Mouse (Mus musculus): ENCODE measurements at regions not wholly inside any gene's neighbourhood (a gene's known extent, or its start where the extent isn't known, plus 50 kb on each side); places are given as distances from the start of the nearest gene placed in this dataset.
A peak's percentile ranks its signal among the peaks of the same experiment; 100 is the strongest.

DNA sequence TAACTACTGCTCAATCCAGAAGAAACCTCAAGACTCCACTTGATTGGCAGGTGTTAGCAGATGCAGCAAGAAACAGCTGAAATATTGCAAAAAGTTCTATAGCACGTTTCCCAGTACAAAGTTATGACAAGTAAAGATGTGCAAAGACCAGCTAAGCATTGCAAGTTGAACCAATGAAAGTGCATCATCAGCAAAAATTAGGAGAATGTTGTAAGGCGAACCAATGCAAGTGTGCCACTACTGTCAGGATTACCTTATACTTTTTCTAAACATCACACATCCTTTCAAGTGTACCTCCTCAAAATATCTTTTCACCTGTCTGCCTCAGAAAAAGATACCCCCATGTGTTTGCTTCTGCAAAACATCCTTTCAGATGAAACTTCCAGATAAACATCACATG is 244.7 kb downstream of the Slco6d1 start:
- no peak for DNase-seq (ENCODE audit: low read depth, low spot score)

DNA sequence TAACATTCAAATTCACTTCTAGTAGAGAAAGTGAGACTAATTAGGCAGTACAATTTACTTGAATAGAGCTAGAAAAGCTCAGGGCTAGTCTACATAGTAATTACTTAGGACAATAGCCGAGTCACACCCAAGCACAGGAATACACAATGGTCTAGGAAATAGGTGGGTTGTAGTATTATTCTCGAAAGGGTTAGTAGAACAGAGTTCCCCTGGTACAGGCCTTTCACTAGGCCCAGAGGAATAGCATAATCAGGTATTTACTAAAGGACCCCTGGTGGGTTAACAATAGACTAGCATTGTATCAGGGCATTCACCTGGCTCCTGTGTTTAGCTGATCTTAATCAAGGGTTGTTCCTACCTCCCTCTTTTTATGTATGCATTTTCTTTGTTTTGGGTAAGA is 246.5 kb downstream of the Slco6d1 start:
- peak; percentile 92 for DNase-seq (ENCODE audit: low read depth, low spot score)

DNA sequence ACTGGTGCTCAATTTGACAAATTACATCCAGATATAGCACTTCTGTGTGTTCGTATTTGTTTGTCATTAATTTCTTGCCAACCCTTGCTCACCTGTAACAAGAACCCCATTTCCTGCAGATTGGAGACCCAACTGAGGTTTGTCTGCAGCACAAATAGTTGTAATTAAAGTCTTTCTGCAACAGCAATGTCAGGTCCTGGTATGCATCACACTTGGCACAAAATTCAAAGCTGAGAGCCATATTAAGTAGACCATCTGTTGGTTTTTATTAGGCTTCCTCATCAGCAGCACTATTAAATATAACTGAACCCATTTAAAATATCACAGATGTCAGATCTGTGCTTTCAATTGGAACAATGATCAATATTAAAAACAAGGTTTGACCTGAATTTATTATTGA is 247.0 kb downstream of the Slco6d1 start:
- DNase-seq (ENCODE audit: low read depth, low spot score): no peak

DNA sequence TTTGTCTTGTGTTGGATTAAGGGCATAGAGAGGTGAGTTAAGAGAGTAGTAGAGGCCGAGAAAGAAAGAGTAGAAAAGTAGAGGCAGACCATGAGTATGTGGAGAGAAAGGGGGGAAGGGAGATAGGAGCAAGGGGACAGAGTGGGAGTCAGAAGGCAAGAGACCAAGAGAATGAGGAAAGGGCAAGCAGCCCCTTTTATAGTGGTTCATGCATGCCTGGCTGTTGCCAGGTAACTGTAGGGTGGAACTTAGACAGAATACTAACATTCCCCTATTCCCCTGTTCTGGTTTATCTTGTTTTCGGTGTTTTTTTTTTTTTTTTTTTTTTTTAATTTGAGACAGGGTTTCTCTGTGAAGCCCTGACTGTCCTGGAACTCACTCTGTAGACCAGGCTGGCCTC is 247.7 kb downstream of the Slco6d1 start:
- peak; percentile 69 for DNase-seq (ENCODE audit: low read depth, low spot score)

DNA sequence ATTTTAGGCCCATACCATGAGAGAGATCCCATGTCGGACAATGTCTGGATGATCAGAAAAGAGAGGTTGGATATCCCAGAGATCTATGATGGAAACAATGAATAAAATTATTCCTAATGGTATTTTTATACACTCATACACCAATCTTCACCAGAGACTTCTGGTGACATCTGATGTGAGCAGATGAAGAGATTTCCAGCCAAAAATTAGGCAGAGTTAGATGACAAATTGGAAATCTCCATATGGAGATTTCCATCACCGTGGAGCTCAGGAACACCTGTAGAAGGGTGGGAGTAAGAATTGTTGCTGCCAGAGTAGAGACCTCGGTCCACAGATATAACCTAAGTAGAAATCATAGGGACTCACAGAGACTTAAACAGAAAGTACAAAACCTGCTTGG is 257.8 kb downstream of the Slco6d1 start:
- DNase-seq (ENCODE audit: low read depth, low spot score): no peak

DNA sequence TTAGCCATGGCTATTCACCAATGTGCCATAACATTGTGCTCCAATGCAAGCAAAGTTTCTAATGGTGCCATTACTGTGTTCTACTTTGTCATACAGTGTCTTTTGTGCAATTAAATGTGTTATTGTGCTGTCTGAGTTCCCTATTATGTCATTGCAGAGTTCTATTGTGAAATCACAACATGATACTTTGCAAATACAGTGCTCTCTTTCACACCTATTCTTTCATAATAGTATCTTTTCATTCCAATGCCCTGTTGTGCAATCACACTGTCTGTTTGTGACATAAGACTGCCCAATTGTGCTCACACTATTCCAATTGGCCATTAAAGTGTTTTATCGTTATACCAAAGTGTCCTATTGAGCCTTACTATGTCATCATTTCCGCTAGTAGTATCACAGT is 292.9 kb downstream of the Slco6d1 start:
- no peak for DNase-seq (ENCODE audit: low read depth, low spot score)

DNA sequence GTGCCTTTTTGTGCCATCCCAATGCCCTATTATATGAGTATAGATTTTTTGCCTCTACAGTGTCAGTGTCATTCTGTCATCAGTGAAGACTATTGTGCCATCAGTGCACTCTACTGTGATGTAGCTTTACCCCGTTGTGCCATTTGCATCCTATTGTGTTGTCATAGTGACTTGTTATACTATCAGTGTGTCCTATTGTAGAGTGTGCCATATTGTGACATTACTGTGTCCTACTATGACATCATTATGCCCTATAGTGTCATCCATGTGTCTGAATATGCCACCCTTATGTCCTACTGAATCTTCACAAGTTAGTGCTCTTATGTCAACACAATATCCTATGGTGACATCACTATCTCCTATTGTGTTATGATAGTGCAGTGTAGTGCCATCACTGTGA is 293.4 kb downstream of the Slco6d1 start:
- DNase-seq (ENCODE audit: low read depth, low spot score): no peak

DNA sequence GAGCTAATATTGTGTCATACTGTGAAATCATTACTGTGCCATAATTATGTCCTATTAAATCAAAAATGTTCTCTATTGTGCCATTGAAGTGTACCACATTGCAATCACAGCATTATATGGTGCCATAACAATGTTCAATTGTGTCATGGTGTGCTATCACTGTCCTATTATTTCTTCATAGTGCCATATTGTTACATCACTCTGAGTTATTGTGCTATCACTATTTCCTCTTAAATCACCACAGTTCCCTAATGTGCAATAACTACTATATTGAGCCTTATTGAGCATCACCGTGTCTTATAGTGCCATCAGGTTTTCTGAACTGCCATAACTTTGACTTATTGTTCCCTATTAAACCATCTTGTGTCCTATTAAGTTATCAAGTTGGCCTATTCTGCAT is 299.7 kb downstream of the Slco6d1 start:
- DNase-seq (ENCODE audit: low read depth, low spot score): no peak

DNA sequence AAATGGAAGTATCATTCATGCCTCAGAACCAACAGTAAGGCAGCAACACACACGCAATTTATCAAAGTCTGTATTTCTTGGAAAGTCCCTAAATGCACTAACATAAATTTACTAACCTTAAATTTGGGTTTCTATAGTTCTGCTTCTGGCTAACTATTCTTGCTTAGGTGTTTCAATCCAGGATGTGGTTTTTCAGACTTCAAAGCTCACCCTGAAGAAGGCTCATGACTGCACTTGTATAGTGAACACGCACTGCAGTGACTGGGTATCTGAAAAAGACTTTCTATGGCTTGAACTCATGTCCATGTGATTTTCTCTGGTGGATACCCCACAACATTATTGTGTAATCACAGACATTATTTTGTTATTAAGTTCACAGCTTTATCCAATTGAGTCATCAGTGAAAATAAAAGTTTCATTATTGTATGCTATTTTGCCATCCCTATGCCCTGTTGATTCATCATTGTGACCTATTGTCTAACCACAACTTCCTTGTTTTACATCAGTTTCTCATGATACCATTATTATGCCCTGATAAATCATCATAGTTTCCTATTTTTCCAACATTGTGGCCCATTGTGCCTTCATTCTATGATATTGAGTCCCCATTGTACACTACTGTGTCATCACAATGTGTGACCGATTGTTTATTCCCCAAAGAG is 306.6 kb downstream of the Slco6d1 start:
- DNase-seq (ENCODE audit: low read depth, low spot score): no peak

DNA sequence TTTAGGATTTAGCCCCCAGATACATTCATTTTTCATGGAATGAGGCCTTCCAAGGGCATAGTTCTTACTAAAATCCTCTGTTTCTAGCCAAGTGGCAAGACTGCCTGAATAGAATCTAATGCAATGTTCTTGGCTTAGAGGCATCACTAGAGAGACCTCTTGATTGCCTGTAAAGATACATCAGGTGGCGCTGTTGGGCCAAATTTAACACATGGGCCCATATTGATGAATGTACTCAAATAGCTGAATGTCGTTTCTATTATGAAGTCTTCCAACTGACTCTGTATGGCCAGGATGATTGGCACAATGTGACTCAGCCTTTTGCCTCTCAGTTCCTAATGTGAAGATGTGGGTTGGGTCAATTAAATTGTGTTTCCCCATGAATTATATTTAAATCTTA is 328.0 kb downstream of the Slco6d1 start:
- DNase-seq (ENCODE audit: low read depth, low spot score): peak; percentile 48

DNA sequence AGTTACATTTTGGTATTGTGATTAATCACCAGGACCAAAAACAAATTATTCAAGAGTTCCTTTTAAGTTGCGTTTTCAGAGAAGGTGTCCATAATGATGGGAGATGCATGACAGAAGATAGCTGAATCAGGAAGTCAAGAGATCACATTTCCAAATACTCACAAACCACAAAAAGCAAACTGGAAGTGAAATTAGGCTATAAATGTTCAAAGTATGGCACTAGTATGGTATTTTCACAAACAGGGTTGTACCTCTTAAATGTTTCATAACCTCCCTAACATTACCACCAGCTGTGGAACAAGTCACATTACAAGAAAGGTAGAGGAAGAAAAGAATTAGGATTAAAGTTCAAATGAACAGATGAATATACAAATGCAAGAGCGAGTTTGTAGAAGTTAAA is 367.6 kb downstream of the Slco6d1 start:
- no peak for DNase-seq (ENCODE audit: low read depth, low spot score)

DNA sequence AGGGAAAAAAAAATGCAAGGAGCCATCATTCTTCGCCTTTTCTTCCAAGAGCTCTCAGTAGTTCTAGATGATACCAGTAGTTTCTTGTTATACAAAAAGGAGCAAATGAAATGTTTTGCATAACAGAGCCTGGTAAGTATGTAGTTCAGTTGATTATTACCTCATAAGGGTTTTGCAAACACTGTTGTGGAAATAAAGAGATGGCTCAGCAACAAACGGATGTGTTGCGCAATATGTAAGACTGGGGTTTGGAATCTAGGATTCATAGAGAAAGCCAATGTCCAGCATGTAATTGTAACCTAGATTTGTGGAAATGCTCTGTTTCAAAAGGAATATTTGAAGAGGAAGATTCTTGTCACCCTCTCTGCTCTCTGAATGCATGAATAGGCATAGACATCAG is 372.4 kb downstream of the Slco6d1 start:
- DNase-seq (ENCODE audit: low read depth, low spot score): no peak

DNA sequence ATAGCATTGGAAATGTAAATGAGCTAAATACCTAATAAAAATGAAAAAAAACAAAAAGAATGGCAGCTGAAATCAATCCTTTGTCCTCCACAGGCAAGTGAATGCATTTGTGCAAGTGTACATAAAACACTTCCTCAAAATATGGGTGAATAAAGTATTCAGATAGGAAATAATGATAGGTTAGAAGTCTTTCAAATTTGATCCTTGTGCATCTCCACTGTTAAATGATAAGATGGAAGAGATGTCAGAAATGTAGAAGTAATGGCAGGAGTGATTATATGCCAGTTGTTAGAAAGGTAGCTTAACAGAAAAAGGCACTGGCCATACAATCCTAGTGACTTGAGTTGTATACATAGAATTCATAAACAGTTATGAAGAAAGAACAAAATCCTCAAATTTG is 391.6 kb downstream of the Slco6d1 start:
- no peak for DNase-seq (ENCODE audit: low read depth, low spot score)

DNA sequence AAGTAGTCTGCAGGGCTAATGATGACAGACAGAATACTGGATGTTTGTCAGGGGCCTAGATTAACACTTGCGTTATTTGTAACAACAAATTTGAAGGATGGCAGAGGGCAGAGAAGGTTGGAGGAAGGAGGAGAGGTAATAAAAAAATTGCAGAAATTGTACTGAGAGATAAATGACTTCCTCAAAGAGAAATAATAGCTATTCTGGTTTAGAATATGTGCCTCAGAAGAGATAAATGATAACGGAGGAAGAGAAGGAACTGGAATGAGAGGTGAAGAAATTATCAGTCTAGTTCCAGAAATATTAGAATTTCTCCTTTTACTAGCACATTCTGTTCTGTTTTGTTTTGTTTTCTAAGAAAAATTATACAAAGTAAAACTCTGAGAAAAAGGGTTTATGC is 393.1 kb downstream of the Slco6d1 start:
- DNase-seq (ENCODE audit: low read depth, low spot score): no peak

DNA sequence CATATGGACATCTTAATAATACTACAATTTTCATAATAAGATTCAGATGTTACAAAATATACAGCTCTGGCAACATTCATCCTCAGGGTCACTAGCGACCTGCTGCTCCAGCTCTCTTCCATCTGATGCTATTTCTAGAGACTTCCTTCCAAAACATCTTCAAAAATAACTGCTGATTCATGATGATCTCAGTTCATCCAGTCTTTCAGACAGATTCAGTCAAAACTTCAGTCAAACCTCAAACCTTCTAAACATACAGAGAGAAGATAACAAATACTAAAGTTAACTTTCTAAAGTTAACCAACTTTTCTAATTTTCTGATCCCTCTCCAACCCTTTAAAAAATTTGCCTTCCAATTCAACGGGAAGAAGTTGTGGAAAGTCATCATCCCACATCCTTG is 397.2 kb downstream of the Slco6d1 start:
- DNase-seq (ENCODE audit: low read depth, low spot score): no peak

DNA sequence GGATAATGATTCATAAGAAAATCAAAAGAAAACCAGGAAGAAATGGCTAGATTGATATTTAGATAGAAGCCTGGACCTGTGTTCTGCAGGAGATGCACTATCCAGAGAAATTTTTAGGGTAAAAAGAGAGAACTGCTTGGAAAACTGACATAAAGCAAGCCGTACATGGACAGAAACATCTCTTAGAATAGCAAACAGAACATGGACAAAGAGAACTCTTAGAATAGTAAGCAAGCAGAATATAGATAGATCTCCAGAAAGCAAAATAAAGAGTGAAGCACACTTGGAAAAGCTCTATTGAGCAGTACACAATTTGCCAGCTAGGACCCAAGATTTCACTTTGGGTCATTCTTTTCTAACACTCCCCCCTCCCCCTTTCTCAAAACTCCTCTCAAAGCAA is 439.3 kb downstream of the Slco6d1 start:
- no peak for DNase-seq (ENCODE audit: low read depth, low spot score)

DNA sequence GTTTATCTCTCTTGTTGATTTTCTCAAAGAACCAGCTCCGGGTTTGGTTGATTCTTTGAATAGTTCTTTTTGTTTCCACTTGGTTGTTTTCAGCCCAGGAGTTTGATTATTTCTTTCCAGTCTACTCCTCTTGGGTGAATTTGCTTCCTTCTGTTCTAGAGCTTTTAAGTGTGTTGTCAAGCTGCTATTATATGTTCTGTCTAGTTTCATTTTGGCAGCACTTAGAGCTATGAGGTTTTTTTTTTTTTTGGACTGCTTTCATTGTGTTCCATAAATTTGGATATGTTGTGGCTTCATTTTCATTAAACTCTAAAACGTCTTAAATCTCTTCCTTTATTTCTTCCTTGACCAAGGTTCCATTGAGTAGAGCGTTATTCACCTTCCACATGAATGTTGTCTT is 485.3 kb downstream of the Slco6d1 start:
- no peak for DNase-seq (ENCODE audit: low read depth, low spot score)

DNA sequence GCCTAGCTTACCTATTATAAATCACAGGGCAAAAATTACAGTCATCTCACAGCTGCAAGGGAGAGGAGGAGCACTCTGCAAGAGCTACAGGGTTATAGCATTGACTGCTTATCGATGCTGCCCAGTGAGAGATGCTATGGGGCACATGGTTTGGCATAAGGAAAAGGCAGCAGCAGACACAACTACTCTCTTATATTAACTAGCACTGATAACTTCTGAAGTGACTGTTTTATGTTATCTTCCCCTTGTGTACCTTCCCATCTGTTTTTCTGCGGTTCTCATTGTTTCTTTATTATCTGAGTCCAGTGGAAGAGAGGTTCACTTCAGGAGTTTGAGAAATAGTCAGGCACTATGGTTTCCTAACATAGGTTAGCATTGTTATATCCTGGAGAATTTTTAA is 502.1 kb downstream of the Slco6d1 start:
- DNase-seq (ENCODE audit: low read depth, low spot score): no peak

DNA sequence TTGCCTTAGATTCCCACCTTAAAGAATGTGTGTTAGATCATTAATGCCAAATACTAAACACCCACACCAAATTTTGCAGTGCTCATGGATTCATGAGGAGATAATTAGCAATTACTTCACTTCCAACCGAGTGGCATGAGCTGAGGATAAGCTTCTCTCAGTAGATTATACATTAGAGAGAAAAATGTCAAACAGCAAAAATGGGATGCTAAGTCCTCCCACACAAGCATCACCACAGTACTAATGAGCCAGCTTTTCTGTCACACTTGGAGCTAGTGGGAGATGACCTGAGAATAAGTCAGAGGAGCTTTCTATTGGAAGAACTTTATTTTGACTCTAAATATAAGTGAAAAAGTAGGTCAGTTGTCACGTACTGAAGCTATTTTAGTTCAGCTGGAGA is 504.0 kb downstream of the Slco6d1 start:
- DNase-seq (ENCODE audit: low read depth, low spot score): no peak

DNA sequence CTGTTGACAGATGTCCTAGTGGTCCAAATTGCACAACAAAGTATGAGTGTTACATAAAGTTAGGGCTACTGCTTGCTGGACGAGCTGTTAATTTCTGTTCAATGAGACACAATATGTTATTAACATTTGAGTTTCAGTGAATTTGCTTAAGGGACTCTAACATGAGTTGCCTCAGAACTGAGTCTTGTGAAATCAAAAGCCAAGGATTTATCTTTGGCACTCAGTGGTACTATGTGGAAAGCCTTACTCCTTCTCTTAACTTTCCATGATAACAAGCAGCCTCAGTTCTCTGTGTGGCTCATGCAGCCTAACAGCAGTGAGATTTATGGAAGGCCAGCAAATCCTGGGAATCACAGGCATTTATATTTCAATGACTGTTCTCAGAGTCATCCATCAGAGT is 510.0 kb downstream of the Slco6d1 start:
- DNase-seq (ENCODE audit: low read depth, low spot score): no peak

DNA sequence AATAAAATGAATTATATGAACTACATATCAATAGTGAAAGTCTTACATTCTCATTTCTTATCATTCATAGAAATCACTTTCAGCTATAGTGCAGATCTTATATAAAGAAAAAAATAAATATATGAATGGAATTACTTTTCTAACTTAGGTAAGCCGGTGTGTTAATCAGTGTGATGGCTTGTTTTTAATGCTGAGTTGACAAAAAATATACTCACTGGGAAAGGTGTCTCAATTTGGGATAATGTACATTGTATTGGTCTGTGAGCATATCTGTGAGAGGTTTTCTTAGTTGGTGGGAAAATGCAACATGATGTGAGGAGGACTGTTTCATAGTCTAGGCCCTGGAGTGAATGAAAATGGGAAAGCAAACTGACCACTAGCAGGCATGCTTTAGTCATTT is 511.3 kb downstream of the Slco6d1 start:
- DNase-seq (ENCODE audit: low read depth, low spot score): no peak

DNA sequence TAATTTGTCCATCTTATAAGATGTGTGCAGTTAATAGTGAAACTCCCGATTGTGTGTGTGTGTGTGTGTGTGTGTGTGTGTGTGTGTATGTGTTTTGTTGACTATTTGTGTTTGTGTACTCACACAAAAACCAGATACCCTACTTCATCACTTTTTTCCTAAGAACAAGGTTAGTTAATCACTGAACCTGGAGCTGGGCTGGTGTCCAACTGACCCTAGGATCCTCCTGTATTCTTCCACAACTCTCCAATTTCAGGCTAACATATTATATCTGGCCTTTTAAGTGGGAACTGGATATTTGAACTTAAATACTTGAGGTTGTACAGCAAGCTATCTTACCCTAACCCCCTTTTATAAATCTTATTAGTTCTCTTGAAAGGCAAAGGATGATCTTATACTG is 556.8 kb downstream of the Slco6d1 start:
- DNase-seq (ENCODE audit: low read depth, low spot score): no peak
